Mouse (Mus musculus): ENCODE measurements around the gene Rbx1.
A peak's percentile ranks its signal among the peaks of the same experiment; 100 is the strongest.

GRCm38 (mm10) chr15:81507201-81507600 is 41.1 kb downstream of the Rbx1 start:
- TF ChIP-seq CTCF (IDR thresholded peaks at IDR 0.05) (peak; percentile 68), EP300 (IDR thresholded peaks at IDR 0.05) (no peak)
